Mouse (Mus musculus) T-cell, adult 66 days (primary cell): Measurements from ENCODE around the gene Tmem184c. TPM values are rescaled to one million over a fixed set of nuclear protein-coding genes. Genes with fewer than 3 reads are reported as not detected.

Experiments
- total RNA-seq, 2 experiments: library from RNA; stranded (reverse); gene quantifications; 3 replicates in 1 of 2; 4 replicates in 1 of 2; pipeline ENCODE4 v1.2.4; 2023

The Tmem184c gene
- total RNA-seq: 10 to 100 TPM; 24.4 to 29.3 TPM

GRCm38 (mm10) chr8:77610374-77610969 is at the start of gene Tmem184c:
Gene Tmem184c (minus strand): TSS chr8:77610698.

GRCm38 (mm10) chr8:77549121-77549706 is 61.3 kb downstream of the Tmem184c start, which contains the start of gene Prmt9:
Gene Prmt9 (plus strand): TSS chr8:77549397.

Other genes with a start within 250 kb of the Tmem184c start
- gene Arhgap10, start 92.7 kb downstream of the Tmem184c start, total RNA-seq: 10 to 100 TPM; 17.3 to 20.9 TPM
- 10 to 100 TPM; 24.4 to 26.2 TPM for gene Prmt9, start 61.3 kb downstream of the Tmem184c start, total RNA-seq
- not detected for gene Ednra, start 113.8 kb upstream of the Tmem184c start, total RNA-seq